Mouse (Mus musculus): ENCODE data around the gene Rere.

Gene Rere

DNA sequence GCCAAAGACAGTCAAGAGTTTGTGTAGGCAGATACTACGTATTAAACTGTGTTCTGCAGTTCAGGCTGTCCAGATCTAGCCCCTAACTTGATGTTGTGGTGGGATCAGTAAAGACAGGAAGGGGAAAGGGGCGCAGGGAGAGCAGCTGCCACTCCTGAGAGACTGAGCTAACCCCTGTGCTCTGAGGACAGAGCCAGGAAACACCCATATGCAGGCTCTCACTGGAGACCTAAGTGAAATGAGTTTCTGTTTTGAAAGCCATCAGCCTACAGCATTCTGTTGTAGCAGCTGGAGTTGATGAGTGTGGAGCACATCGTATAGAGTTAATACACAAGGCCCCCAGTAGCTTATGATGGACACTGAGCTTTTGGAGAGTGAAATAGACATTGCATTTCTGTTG is 101.1 kb downstream of the Rere start:
- no peak for DNase-seq (ENCODE audit: low read depth, low spot score)

DNA sequence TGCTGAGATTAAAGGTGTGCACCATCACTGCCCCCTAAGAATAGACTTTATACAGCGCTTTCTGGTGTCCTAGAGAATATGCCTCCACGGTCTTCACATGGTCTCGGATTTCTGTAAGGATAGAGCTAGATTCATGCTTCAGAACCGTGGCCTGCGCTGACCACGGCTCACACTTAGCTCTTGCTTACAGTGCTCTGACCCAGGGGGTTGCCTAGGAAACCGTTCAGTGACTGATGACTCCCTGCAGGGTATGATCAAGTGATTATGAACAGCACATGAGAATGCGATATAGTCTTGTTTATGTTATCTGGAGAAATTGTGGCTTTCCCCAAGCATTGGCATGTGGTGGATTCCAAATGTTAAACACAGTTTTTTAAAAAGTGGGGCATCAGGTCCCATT is 103.0 kb downstream of the Rere start:
- DNase-seq (ENCODE audit: low read depth, low spot score) = no peak

DNA sequence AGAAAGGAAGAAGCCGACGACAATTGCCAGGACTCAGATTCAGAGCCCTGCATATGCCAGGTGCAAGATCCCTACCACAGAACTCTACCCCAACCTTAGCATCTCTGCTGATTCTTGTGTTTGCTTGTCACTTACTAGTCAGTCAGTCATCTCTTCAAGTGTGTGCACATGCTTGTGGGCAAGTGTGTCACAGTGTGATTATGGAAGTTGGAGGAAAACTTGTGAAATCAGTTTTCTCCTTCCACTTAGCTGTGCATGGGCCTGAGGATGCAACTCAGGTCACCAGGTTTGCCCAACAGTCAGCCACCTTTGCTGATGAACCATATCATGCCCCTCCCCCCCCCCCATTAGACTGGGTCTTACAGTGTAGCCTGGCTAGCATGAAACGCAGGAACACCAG is 103.5 kb downstream of the Rere start:
- DNase-seq (ENCODE audit: low read depth, low spot score) = no peak

DNA sequence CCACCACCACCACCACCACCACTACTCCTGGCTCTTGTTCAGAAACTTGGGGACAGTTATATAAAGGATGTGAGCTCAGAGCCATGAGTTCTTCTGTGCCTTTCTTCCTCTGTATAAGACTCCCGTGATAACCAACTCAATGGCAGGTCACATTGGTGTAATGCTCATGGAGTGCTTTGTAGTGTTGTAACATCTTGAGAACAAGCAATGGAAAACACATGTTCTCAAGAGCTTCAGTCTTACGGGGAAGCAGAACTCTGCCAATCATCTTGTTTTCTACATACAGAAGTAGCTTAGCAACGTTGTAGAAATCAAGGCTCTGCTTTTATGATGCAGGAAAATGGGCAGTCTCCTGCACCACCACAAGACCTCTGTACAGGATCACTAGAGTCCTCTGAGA is 107.1 kb downstream of the Rere start:
- no peak for DNase-seq (ENCODE audit: low read depth, low spot score)

DNA sequence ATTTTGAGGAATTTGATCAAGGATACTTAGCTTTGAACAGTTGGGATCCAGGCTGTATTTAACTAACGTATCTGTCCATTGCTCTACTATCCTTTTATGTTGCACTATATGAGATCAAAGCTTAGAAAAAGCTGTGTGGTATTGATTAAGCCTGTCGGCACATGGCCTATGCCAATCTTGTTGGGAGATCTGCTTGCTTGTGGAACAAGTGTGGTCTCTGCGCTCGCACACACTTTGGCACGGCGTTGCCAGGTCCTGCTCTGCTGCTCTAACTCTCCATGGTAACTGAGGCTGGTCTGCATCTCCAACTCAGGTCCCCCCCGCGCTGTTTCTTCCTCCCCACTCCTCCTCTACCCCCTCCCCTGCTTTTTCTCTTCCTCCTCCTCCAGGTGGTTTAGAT is 112.2 kb downstream of the Rere start:
- no peak for DNase-seq (ENCODE audit: low read depth, low spot score)

DNA sequence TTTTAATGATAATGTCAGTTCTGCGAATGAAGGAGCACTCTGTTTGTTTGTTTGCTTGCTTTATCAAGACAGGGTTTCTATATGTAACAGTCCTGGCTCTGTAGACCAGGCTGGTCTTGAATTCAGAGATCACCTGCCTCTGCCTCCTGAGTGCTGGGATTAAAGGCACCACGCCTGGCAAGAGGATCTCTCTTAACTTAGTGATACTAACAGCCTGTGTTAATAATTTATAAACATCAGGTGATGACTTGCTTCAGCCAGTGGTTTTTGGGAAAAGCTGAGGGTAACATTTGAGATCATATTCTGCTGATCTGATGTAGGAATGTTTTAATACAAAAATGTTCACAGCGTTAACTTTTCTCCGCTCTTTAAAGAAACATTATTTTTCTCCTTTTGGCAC is 112.6 kb downstream of the Rere start:
- DNase-seq (ENCODE audit: low read depth, low spot score) = no peak

DNA sequence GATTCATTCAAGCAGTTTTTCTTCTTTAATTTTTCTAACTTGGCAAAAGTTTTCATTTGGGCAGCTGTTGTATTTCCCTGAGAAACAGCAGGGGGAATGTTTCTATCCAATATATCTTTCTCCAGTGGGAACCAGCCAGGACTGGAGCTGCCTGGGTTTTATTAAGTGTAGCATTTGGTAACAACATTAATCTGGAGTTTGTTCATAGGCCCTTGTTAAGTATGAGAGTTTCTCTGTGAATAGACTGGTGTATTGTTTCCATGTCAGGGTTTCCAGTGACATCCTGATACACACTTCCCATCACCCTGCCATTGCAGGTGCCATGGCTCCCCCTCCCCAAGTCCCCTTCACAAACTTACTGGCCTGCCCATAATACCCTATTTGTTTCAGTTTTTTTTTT is 114.9 kb downstream of the Rere start:
- DNase-seq (ENCODE audit: low read depth, low spot score) = no peak

DNA sequence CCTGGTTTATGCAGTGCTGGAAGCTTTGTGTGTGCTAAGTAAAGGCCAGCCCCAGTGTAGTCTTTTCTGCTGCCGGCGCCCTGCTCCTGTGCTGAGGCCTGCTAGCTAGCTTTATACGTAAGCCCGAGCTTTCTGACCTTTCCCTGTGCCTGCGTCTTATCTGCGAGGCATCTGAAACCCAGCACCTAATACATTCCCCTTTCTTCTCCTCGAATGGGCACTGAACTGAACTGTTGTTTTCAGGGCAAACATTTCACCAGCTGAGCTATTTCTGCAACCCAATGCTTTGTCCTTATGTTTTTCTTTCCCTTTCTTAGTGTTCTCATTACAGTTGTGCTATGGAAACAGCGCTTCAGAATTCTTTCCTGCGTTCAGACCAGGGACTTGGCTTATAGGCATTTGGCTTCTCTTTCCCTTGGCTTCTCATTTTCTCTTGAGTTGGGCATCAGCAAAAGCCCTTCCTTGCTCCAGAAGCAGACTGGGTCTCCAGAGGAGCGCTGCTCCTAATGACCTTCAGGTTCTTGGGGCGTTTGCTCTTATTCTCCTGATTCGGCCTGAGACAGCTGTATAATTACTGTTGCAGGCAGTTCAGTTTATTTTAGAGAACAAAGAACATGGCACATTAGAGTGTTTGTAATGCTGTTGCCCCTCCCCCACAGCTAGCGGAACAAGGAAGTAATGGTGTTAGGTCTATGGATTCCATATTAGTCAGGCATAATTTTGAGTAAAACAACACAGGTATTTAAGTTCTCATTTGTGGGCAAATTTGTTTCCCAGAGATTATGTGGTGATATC is 115.6 kb downstream of the Rere start:
- no peak for DNase-seq (ENCODE audit: low read depth, low spot score)

DNA sequence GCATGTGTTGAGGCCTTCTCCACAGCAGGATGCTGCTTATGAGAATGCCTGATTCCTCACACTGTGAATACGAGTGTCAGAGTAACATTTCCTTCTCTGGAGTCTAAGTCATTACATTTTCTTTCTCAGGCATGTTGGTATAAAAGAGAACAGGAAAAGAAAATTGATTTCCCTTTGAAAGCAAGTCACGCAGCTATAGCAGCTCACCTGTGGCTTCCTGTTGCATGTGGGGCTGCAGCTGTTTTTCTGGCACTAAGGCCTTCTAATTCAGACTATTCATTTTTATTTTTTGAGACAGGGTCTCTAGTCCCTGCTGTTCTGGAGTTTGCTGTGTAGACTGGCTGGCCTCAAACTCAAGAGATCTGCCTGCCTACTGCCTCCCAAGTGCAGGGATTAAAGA is 117.6 kb downstream of the Rere start:
- DNase-seq (ENCODE audit: low read depth, low spot score) = no peak

DNA sequence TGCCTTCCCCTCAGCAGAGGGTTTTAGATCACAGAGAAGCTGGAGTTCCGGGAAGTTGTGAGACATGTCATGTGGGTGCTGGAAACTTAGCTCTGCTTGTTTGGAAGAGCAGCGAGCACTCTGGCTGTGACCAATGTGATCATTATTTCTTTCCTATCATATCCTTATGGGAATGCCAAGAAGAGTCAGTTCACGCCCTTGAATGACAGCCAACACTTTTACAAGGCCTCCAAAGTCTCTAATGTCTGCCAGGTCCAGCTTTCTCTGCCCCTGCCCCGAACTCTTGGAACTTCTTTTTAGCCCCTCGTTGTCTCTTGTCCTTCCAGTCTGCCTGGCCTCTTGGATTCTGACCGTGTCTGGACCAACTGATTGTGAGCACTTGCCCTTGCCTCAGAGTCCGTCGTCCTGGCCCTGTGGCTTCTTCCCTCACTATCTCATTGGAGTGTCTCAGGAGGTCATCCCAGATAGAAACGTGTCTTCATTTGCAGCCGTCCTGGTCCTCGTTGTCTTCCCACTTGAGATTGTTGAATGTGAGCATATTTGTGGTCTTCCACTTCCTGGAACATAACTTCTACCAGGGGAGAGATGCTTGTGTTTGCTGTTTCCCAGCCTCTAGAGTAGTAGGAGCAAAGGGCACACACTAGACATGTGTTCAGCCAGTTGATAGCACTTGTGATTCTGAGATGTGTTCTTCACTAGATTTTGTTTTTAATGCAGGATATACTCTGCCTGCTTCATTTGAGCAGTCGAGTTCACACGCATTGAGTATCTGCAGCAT is 120.6 kb downstream of the Rere start:
- no peak for DNase-seq (ENCODE audit: low read depth, low spot score)

DNA sequence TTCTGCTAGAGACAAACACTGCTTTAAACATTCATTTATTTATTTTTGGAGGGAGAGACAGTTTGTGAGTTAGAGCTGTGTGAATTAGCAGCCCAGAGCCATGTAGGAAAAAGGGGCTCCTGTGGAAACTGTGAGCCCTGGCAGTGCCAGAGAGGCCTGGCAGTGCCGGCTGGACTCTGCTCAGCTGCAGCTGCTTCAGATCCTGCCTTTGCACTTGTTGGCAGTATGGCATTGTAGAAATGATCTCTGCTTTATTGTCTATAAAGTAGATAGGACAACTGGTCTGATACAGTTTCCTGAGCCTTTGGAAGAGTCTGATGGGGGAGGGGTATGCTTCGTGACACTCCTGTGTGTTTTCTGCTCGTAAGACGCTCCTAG is 121.2 kb downstream of the Rere start:
- no peak for DNase-seq (ENCODE audit: low read depth, low spot score)

DNA sequence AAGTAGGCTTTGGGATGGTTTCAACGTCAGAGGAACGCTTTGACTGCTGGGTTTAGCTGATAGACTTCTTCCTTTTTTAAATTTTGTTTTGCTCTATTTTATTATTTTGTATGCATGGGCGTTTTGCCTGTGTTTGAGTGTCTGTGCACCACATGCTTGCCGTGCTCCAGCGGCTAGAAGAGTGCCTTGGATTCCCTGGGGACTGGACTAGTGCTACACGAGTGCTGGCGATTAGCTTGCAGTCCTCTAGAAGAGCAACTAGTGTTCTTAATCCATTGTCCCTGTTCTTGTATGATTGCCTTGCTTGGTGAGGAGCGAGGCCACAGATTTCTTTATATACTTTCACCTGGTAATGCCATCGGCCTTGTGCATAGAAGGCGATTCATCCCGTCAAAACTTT is 122.5 kb downstream of the Rere start:
- no peak for DNase-seq (ENCODE audit: low read depth, low spot score)

DNA sequence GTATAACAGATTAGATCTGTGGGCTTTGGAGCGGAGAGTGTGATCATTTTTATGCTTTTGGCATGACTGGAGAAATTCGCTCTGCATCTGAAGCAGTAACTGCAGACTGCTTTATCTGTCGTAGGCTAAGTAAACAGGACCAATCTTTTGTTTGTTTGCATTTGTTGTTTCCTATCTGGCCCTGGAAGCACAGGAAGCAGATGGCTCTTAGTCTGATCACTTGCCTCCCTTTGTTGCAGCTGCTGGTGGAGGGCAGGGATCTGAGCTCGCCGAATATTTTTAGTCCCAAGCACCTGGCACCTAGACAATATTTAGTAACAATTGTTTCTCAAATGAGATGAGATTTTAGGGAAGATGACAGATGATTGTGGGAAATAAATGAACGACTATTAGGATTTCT is 123.1 kb downstream of the Rere start:
- DNase-seq (ENCODE audit: low read depth, low spot score) = no peak

DNA sequence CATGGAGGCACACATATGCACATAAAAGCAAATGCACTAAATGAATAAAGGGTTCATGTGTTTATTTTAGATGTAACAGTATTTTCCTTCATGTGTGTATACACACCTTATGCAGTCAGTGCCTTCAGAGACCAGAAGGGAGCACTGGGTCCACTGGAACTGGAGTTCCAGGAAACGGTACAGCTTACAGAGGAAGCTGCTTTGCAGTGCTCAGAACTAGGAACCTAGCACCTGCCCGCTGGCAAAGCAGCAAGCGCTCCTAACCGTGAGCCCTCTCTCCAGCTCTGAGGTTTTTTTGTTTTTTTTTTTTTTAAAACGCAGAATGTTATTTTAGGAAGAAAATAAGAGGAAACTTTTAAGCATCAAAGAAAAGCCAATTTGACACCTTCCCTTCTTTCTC is 124.3 kb downstream of the Rere start:
- DNase-seq (ENCODE audit: low read depth, low spot score) = no peak

DNA sequence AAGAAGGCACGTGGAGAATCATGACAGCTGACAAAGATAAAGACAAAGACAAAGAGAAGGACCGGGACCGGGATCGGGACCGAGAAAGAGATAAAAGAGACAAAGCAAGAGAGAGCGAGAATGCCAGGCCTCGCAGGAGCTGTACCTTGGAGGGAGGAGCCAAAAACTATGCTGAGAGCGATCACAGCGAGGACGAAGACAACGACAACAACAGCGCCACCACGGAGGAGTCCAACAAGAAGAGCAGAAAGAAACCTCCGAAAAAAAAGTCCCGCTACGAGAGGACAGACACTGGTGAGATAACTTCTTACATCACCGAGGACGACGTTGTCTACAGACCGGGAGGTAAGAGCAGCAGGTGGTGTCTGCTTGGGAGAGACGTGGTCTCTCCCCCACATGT is 124.9 kb downstream of the Rere start:
- DNase-seq (ENCODE audit: low read depth, low spot score) = no peak

DNA sequence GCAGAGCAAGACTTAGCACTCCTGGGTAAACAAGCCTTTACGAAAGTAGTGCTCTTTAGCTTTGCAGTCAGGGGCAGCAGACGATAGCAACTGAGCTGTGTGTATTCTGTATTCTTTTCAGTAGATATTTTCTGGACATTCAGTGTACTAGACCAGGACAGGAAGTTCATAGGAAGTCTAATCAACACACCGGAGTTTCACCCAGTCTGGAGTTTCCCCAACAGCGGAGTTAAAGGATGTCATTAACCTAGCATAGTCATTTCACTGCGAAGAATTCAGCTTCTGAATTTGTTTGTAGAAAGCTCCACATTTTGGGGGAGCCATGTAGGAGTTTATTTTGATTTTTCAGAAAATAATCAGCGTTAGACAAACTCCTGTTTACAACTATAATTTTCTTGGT is 125.4 kb downstream of the Rere start:
- no peak for DNase-seq (ENCODE audit: low read depth, low spot score)

DNA sequence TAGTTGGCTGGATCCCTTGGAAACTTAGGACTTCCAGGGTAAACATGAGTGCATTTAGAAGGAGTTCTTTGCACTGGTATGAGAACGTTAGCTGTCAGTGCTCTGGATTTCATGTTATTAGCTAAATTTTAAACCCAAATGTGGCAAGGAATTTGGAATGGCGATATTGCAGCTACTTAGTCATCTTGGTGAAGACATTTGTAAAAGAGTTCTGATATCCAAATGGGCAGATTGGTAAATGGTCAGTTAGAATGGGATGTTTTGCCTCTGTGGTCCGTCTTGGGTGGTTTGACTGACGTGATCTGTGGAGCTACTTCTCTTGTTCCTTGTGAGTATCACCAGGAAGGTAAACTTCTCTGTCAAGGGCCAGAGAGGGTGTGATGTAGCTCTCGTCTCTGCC is 132.8 kb downstream of the Rere start:
- DNase-seq (ENCODE audit: low read depth, low spot score) = no peak

DNA sequence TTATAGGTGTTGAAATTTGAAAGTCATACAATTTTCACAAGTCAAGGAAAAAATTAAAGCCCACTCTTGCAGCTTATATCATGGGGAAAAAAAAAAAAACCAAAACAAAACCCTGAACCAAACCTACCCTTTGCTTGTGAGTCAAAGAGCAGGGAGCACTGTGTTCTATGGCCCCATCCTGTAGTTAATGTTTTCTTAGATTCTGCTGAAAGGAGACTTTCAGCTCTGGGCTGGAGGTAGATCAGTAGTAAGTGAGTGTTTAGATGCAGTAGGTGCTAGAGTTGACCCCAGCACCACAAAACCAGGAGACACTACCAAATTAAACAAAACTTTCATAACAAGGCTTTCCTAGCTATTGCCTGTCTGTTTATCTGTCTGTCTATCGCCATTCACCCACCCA is 133.3 kb downstream of the Rere start:
- no peak for DNase-seq (ENCODE audit: low read depth, low spot score)

DNA sequence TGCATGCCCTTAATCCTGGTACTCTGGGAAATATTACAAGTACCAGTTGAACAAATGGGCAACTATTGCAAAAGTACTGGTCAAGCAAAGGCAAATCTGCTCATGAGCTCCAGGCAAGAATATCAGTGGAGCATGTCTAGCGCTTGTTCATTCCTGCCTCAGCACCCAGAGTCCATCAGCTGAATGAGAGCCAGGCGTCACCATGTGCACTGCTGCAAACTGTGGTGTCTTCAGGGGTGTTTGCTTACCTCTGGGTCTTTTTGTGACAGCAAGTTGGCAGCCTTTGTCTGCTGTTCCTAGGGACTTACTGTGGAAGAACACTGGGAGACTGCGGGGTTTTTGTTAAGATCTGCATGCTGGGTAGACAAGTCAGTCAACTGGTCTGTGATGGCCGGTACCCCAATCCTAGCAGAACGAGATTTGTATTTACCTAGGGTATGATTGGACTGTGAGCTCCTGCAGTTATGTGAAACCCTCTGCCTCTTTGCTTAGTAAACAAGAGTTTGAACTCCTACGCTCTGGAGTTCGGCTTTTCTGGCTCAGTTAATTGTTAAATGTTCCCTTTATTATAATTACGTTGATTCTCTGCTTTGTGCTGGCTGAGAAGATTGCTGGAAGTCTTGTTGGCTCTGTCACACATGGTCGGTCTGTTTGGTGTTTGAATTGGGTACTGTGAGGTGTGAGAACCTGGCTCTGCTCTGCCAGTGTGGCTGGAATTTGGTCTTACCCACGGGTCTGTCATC is 134.0 kb downstream of the Rere start:
- no peak for DNase-seq (ENCODE audit: low read depth, low spot score)

DNA sequence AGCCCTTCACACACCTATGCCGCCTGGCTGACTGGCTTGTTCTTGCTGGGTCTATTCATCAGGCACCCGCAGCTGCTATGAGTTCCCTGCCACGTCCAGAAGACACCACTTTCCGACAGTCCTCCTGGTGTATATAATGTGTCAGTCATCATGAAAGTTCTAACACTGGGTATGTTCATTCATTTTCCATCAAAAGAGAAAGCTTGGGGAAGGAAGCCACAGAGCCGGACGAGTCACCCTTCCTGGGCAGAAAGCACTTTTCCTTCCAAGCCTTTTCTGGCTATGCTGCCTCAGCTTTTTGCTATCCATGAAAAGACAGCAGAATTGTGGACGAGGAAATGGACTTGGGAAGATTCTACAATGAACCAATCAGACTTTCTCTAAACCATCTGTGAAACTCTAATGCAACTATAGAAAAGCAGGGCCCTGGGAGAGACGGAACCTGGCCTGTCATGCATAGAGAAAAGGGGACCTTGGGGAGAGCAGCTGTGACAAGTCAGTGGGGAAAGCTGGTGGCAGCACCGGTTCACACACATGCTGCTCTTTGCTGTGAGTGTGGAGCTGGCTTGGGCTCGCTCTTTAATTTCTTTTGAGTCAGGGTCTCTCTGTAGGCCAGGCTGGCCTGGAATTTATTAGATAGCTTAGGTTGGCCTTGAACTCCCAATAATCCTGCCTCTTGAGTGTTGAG is 139.3 kb downstream of the Rere start:
- no peak for DNase-seq (ENCODE audit: low read depth, low spot score)

DNA sequence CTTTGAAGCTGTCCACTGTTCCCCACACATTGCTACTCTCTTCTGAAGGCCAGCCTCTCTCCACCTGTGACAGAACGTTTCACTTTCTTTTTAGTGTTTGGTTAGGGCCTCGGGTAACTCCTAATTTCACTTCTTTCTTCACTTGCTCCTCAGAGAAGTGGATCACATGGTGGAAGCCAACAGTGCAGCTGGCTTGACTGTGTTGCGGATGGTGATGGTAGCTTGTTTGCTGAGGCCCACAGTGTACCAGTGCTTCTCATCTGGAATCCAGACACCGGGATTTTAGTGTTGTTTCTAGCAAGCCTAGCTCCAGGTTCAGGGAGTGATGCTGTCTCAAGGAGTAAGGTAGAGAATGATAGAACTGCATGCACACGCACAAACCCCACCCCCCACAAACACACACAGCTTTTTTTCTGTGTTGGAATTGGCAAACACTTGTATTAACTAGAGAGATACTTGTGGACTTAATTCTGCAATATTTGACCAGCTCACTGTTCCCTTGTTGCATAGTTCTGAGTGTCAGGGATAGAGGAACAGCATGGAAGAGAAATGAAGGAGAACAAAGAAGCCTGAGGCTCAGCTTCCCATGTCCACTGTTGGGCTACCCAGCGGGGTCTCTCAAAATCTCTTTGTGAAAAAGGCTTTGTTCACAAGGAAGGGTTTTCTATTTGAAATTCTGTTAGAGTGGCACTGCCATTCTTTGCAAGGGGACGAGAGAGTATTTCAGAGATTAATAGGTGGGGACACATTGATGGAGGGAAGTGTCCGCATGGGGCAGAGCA is 144.8 kb downstream of the Rere start:
- peak; percentile 50 for DNase-seq (ENCODE audit: low read depth, low spot score)

All from mesoderm, embryonic 11.5 days (tissue).